Mouse (Mus musculus) MEL (cell line): ENCODE data around the gene Reep6. TPM values are rescaled to one million over a fixed set of nuclear protein-coding genes. Genes with fewer than 3 reads are reported as not detected.

ENCODE experiments used
- DNase-seq: peaks from one replicate; pipeline ENCODE4 v3.0.0; 2011; ENCODE audit warnings: low read depth, low spot score
- H3K27ac ChIP-seq: 2 replicates; pipeline ENCODE4 v1.5.1; 2012; ENCODE audit warnings: low read depth, mild to moderate bottlenecking, control low read depth, low read length, moderate library complexity; ENCODE audit not compliant: control insufficient read depth
- H3K27me3 ChIP-seq, 2 experiments: fragments of 150-350 bp in 1 of 2; sonication (generic) in 1 of 2; 2 replicates each; pipeline ENCODE4 v1.6.1; 2012; ENCODE audit warnings: low read length in 2 of 2, mild to moderate bottlenecking in 2 of 2, improper control_type of control experiment in 1 of 2, moderate library complexity in 1 of 2; ENCODE audit not compliant: insufficient read depth in 2 of 2, control insufficient read depth in 1 of 2
- H3K36me3 ChIP-seq, 2 experiments: 2 replicates each; pipeline ENCODE4 v1.6.1; 2012 to 2014; ENCODE audit warnings: low read length in 2 of 2, improper control_type of control experiment in 1 of 2, inconsistent platforms in 1 of 2, mild to moderate bottlenecking in 1 of 2; ENCODE audit not compliant: insufficient read depth in 2 of 2, control insufficient read depth in 1 of 2
- H3K4me1 ChIP-seq, 2 experiments: fragments of 150-350 bp in 1 of 2; sonication (generic) in 1 of 2; 2 replicates each; pipeline ENCODE4 v1.6.1; 2012; ENCODE audit warnings: low read length in 2 of 2, improper control_type of control experiment in 1 of 2, mild to moderate bottlenecking in 1 of 2; ENCODE audit not compliant: insufficient read depth in 2 of 2, control insufficient read depth in 1 of 2
- H3K4me3 ChIP-seq, 2 experiments: fragments of 150-350 bp in 1 of 2; sonication (generic) in 1 of 2; 2 replicates each; pipeline ENCODE4 v1.5.1; 2012; ENCODE audit warnings: low read depth in 2 of 2, low read length in 2 of 2, mild to moderate bottlenecking in 2 of 2, moderate library complexity in 2 of 2, control low read depth in 1 of 2, improper control_type of control experiment in 1 of 2; ENCODE audit not compliant: control insufficient read depth in 1 of 2, insufficient read depth in 1 of 2
- H3K79me2 ChIP-seq: 2 replicates; pipeline ENCODE4 v1.6.1; 2012; ENCODE audit warnings: mild to moderate bottlenecking, low read length, moderate library complexity; ENCODE audit not compliant: control insufficient read depth, poor library complexity, insufficient read depth
- H3K9ac ChIP-seq: 2 replicates; pipeline ENCODE4 v1.6.1; 2012; ENCODE audit warnings: low read depth, mild to moderate bottlenecking, control low read depth, low read length, moderate library complexity; ENCODE audit not compliant: control insufficient read depth, poor library complexity, severe bottlenecking
- H3K9me3 ChIP-seq: fragments of 150-350 bp; sonication (generic); replicated peaks from 2 replicates; pipeline ENCODE4 v1.6.1; 2012; ENCODE audit warnings: mild to moderate bottlenecking, low read length, improper control_type of control experiment, moderate library complexity; ENCODE audit not compliant: insufficient read depth
- CHD2 ChIP-seq: IDR thresholded peaks from 2 replicates; pipeline ENCODE4 v1.6.1; 2011; ENCODE audit warnings: low read length, improper control_type of control experiment
- CTCF ChIP-seq, 3 experiments: IDR thresholded peaks in 2 of 3; conservative IDR thresholded peaks in 1 of 3; 2 replicates each; pipeline ENCODE4 v1.5.1; 2011 to 2012; ENCODE audit warnings: low read length in 3 of 3, low read depth in 2 of 3, mild to moderate bottlenecking in 2 of 3, improper control_type of control experiment in 1 of 3, inconsistent platforms in 1 of 3, mixed read lengths in 1 of 3, moderate library complexity in 1 of 3; ENCODE audit not compliant: control insufficient read depth in 1 of 3, insufficient read depth in 1 of 3, poor library complexity in 1 of 3, severe bottlenecking in 1 of 3
- MAX ChIP-seq: IDR thresholded peaks from 2 replicates; pipeline ENCODE4 v1.6.1; 2011; ENCODE audit warnings: low read length, improper control_type of control experiment
- MAZ ChIP-seq: IDR thresholded peaks from 2 replicates; pipeline ENCODE4 v1.6.1; 2012; ENCODE audit warnings: low read depth, mild to moderate bottlenecking, inconsistent platforms, low read length, improper control_type of control experiment
- MYC ChIP-seq: IDR thresholded peaks from 2 replicates; pipeline ENCODE4 v1.6.1; 2011; ENCODE audit warnings: low read depth, mild to moderate bottlenecking, low read length, improper control_type of control experiment, moderate library complexity
- NELFE ChIP-seq: IDR thresholded peaks from 2 replicates; pipeline ENCODE4 v1.6.1; 2011; ENCODE audit warnings: low read depth, low read length, improper control_type of control experiment
- NRF1 ChIP-seq: IDR thresholded peaks from 2 replicates; pipeline ENCODE4 v1.6.1; 2014; ENCODE audit warnings: low read depth, mild to moderate bottlenecking, inconsistent platforms, low read length, improper control_type of control experiment, moderate library complexity; ENCODE audit not compliant: poor library complexity, insufficient read depth, severe bottlenecking
- RAD21 ChIP-seq: IDR thresholded peaks from 2 replicates; pipeline ENCODE4 v1.6.1; 2011; ENCODE audit warnings: mild to moderate bottlenecking, low read depth, low read length, improper control_type of control experiment
- SIN3A ChIP-seq: IDR thresholded peaks from 2 replicates; pipeline ENCODE4 v1.6.1; 2012; ENCODE audit warnings: low read length, improper control_type of control experiment, inconsistent platforms
- SMC3 ChIP-seq: IDR thresholded peaks from 2 replicates; pipeline ENCODE4 v1.6.1; 2011; ENCODE audit warnings: low read depth, low read length, improper control_type of control experiment
- USF2 ChIP-seq, 2 experiments: IDR thresholded peaks; 2 replicates each; pipeline ENCODE4 v1.6.1; 2011 to 2012; ENCODE audit warnings: improper control_type of control experiment in 2 of 2, low read length in 2 of 2, borderline replicate concordance in 1 of 2, inconsistent platforms in 1 of 2, low read depth in 1 of 2, mild to moderate bottlenecking in 1 of 2; ENCODE audit not compliant: insufficient read depth in 1 of 2
- ZC3H11A ChIP-seq: IDR thresholded peaks from 2 replicates; pipeline ENCODE4 v1.6.1; 2012; ENCODE audit warnings: low read depth, mild to moderate bottlenecking, inconsistent platforms, low read length, improper control_type of control experiment
- ZKSCAN1 ChIP-seq: IDR thresholded peaks from 2 replicates; pipeline ENCODE4 v1.6.1; 2012; ENCODE audit warnings: low read depth, mild to moderate bottlenecking, inconsistent platforms, low read length, improper control_type of control experiment, moderate library complexity
- polyA plus RNA-seq, 2 experiments: library from polyadenylated mRNA; stranded (reverse) in 1 of 2; unstranded in 1 of 2; fragments of >175 nt in 1 of 2; fragments of >200 nt in 1 of 2; gene quantifications; 2 replicates each; pipeline versions ENCODE4 v1.2.1 to v1.2.4; 2012; ENCODE audit warnings: low replicate concordance in 2 of 2, low read depth in 1 of 2; ENCODE audit not compliant: insufficient read length in 2 of 2, insufficient read depth in 1 of 2, missing spikeins in 1 of 2
- total RNA-seq: library from RNA; depleted of rRNA; stranded (reverse); fragments of 300-350 nt; gene quantifications from 2 replicates; pipeline ENCODE4 v1.2.3, GENCODE M21; 2012

Reep6 gene
- total and polyA plus RNA-seq, 3 experiments, result 3.2 to 27.9 TPM; not detected in 1

- no peaks in the 10 kb centered on the region for H3K9me3 ChIP-seq
- H3K36me3 ChIP-seq, result peaks cover 6 to 9% of the 10 kb centered on the region in 2 experiments; a peak in 3 of 4 replicates
- H3K4me3 ChIP-seq, result no peak within 1 kb of the TSS; a peak in 1 of 4 replicates
- peaks cover 0 to 23% of the 10 kb centered on the region in 2 experiments; a peak in 2 of 4 replicates for H3K4me1 ChIP-seq
- DNase-seq, result peak; percentile 84
- TF ChIP-seq MAZ, result 0 out of 2 replicates have a peak, but pooled peaks have one; percentile 23
- TF ChIP-seq NRF1, result peak; percentile 53; the same call in 1 of the 2 replicates
- TF ChIP-seq RAD21, result peak; percentile 48
- TF ChIP-seq CHD2, result no peak
- TF ChIP-seq NELFE, result no peak
- TF ChIP-seq CTCF (IDR thresholded peaks at IDR 0.05 in 2 of 3, conservative IDR thresholded peaks at IDR 0.05 in 1 of 3; ENCODE audit: control insufficient read depth in 1 of 3, insufficient read depth in 1 of 3, low read depth in 2 of 3, low read length in 3 of 3, poor library complexity in 1 of 3, severe bottlenecking in 1 of 3), result peak; percentile 53 to 77 (median 76)
- TF ChIP-seq ZC3H11A, result peak; percentile 37; the same call in 1 of the 2 replicates
- TF ChIP-seq SIN3A, result peak; percentile 62; the same call in 1 of the 2 replicates
- peak; percentile 50; the same call in 1 of the 2 replicates for TF ChIP-seq MYC
- peak; percentile 81 for TF ChIP-seq SMC3
- no peak for TF ChIP-seq USF2 (IDR thresholded peaks at IDR 0.05; ENCODE audit: borderline replicate concordance in 1 of 2, insufficient read depth in 1 of 2, low read depth in 1 of 2, low read length in 2 of 2)
- no peaks in the 10 kb centered on the region for H3K27me3 ChIP-seq
- 0 out of 2 replicates have a peak within 1 kb of the TSS, but pooled peaks have one; percentile 1 for H3K27ac ChIP-seq
- H3K9ac ChIP-seq, result peak within 1 kb of the TSS; percentile 98; the same call in 1 of the 2 replicates
- H3K79me2 ChIP-seq, result peaks cover 19% of the 10 kb centered on the region
Measured at GRCm38 (mm10) chr10:80295618-80296425, 33.9 kb upstream of the Reep6 start, which contains the start of gene Apc2. Apc2 (plus strand) TSS chr10:80295977.

GRCm38 (mm10) chr10:80296824-80297223 lies 32.9 kb upstream of the Reep6 start:
- DNase-seq, result no peak
- Histone ChIP-seq H3K27ac (no peak overlapping the region), H3K4me3 (no peak overlapping the region), H3K36me3 (peaks cover 6 to 9% of the 10 kb centered on the region in 2 experiments; a peak in 3 of 4 replicates), H3K27me3 (no peaks in the 10 kb centered on the region), H3K4me1 (peaks cover 0 to 21% of the 10 kb centered on the region in 2 experiments; a peak in 2 of 4 replicates), H3K9me3 (no peaks in the 10 kb centered on the region), H3K9ac (no peak overlapping the region), H3K79me2 (peaks cover 19% of the 10 kb centered on the region)
- TF ChIP-seq USF2 (IDR thresholded peaks at IDR 0.05; ENCODE audit: borderline replicate concordance in 1 of 2, insufficient read depth in 1 of 2, low read depth in 1 of 2, low read length in 2 of 2), result no peak
- no peak for TF ChIP-seq ZKSCAN1
- no peak for TF ChIP-seq MAZ
- no peak for TF ChIP-seq MAX
